Mouse (Mus musculus) ES-Bruce4 (cell line): ENCODE data around the gene Mipol1.

Experiments used
- CTCF ChIP-seq: IDR thresholded peaks from one replicate; pipeline ENCODE4 v1.8.1; 2011; ENCODE audit warnings: low read depth, low read length
- EP300 ChIP-seq: IDR thresholded peaks from 2 replicates; pipeline ENCODE4 v1.6.1; 2011; ENCODE audit warnings: low read depth, low read length; ENCODE audit not compliant: insufficient read depth

GRCm38 (mm10) chr12:57450017-57450583 lies 219.9 kb downstream of the Mipol1 start:
- TF ChIP-seq CTCF (no peak), EP300 (no peak)
